Mouse (Mus musculus) kidney, adult 2 months (tissue): Measurements from ENCODE around the gene Stoml2.

Experiments used
- CTCF ChIP-seq: fragments of 200-500 bp; conservative IDR thresholded peaks from 2 replicates; pipeline ENCODE4 v1.5.1; 2011; ENCODE audit warnings: low read depth, mild to moderate bottlenecking, control low read depth, low read length, moderate library complexity, mixed read lengths; ENCODE audit not compliant: insufficient read depth, insufficient read length
- POLR2A ChIP-seq: fragments of 200-500 bp; IDR thresholded peaks from one replicate; pipeline ENCODE4 v1.6.1; 2011; ENCODE audit warnings: low read depth, low read length, control low read depth

GRCm38 (mm10) chr4:43065471-43065870 is 34.0 kb upstream of the Stoml2 start:
- TF ChIP-seq CTCF = no peak
- TF ChIP-seq POLR2A = no peak
